Mouse (Mus musculus) cerebellum, adult 18-20 months (tissue): ENCODE results near the gene Elf3.
"Not testable (repeated sequence)": the region's sequence is repeated elsewhere in the genome, so short reads cannot be mapped to it uniquely, and the experiment has no call there.

Experiments used
- DNase-seq, 2 experiments: peaks; one replicate each; pipeline ENCODE4 v3.0.0; 2021

Elf3 gene

DNA sequence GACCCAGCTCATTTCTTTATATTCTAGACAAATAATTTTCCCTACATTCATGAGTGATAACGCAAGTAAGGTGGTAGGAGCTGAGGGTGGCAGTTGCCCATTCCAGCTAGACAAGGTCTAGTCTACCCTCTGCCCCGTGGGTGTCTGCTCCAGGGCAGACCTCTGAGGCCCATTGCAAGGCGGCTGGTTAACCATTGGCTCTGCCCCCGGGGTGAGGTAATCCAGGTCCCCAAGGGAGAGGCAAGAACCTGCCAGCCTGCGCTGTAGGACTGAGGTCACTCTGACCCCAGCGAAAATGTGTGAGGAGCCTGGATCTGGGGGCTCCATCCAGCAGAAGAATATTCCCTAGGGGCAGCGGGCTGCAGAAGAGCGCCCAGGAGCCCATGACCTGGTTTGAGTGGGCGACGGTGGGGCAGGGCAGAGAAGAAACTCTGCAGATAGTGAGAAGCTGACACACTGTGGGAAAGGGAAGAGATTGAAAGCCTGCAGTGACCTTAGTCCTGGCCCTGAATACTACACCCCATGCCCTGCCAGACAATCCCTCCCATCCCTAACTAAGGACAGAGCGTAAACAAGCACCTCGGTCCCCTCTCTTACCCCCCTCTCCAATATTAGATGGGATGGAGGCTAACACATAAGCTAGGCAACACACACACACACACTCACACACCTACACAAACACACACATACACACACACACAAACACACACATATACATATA, 21.1 kb downstream of the Elf3 start:
- DNase-seq, result no peak

DNA sequence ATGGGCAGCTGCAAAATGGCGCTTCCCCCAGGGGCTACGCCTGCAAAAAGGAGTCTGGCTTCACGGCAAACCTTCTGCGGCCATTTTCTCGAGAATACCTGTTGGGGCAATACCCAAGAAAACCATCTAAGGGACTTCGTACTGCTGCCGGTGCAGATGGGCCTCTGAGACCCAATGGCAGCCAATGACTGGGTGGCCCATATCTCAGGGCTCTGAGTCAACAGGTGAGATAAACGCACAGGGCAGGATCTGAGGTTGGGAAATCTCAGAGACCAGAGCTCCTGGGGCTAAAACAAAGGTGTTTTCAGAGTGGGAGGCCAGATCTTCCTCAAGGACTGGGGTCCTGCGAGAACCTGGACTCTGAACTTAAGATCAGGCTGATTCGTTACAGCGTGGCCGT, 23.6 kb downstream of the Elf3 start:
- DNase-seq, result no peak

GRCm38 (mm10) chr1:135233961-135234360, 24.4 kb downstream of the Elf3 start:
- DNase-seq, result no peak

DNA sequence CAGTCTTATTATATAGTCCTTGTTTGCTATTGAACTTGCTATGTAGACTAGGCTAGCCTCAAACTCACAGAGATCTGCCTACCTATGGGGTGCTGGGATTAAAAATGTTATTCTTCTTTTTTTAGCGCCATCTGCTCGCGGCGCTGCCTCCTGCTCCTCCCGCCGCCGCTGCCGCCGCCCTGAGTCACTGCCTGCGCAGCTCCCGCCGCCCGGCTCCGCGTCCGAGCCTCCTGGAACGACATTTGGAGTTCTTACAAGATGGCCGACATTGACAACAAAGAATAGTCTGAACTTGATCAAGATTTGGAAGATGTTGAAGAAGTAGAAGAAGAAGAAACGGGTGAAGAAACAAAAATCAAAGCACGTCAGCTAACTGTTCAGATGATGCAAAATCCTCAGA, 26.5 kb downstream of the Elf3 start:
- DNase-seq, result not testable (repeated sequence)

DNA sequence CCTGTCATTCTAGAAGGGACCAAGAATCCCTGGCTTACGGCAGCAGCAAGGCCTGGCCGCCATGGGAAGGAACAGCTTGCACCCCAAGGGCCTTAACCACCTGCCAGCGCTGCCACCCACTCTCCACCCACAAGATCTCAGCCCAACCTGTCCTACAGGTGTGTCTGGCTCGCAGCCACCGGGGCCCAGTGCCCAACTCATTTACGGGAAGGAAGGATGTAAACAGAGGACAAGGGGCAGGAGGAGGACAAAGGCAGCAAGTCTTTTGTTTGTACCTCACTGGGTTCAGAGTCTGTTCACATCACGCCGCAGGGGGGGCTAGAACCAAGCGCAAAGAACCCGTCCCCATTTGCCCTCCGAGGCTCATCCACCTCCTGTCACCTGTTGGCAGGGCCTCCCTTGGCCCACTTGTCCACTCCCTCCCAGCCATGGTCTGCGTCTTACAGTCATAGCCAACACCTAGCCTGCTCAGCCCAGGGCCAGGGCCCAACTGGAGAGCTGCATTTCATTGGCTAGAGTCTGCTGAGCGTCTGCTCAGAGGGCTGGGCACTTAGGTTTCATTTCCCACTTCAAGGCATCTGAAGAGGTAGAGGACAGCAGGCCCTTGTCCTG, 30.9 kb downstream of the Elf3 start:
- DNase-seq, result peak; percentile 18 to 40

- DNase-seq, result no peak
These were observed 33.3 kb downstream of the Elf3 start for GRCm38 (mm10) chr1:135224981-135225604.

DNA sequence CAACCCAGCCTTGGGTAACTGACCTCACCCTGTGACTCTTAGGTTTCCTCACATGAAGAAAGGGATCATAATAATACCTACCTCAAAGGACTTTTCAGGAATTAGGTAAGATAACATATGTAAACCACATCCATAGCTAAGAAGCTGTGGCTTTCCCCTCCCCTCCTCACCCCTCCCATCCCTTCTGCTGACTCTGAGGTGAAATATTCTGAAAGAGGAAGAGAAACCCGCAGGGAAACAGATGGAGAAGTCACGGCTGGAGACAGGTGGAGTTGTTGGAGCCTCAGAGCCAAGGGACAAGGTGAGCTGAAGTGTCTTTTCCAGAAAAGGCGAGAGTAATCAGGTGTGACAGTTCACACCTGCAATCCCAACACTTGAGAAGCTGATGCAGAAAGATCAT, 34.2 kb downstream of the Elf3 start:
- DNase-seq, result peak in 1 of 2 experiments; percentile 27

- DNase-seq, result no peak
These were observed 40.6 kb downstream of the Elf3 start for GRCm38 (mm10) chr1:135217607-135218233.

DNA sequence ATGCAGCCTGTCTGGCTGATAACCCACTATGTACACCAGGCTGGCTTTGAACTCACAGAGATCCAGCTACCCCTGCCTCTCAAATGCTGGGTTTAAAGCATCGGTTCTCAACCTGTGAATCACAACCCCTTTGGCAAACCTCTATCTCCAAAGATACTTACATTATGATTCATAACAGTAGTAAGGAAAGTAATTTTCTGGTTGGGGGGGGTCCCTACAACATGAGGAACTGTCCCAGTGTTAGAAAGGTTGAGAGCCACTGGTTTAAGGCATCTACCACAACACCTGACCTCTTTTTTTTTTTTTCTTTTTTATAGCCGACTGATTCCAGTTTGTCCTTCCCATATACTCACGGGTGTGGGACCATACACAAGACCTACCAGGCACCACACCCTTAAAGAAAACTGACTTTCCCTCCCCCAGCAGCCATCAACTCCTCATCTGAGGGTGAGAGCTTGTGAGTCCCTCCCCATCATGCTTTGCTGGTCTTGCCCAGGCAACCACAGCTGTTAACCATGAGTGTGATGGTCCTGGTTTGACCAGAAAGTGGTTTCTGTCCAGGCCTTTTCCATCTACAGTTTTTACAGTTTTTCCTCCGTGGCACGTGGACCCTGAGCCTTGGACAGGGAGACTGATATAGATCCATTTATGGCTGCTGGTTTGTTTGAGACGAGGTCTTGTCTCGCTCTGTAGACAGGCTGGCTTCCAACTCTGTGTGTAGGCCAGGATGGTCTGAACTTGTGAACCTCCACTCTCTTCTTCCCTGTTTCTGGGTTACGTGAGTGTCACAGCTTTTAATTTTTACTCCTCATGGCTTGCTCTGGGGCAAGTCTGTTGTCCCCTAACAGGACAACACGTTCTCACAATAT, 44.4 kb downstream of the Elf3 start:
- no peak for DNase-seq

GRCm38 (mm10) chr1:135210421-135210820, 47.9 kb downstream of the Elf3 start:
- no peak for DNase-seq

DNA sequence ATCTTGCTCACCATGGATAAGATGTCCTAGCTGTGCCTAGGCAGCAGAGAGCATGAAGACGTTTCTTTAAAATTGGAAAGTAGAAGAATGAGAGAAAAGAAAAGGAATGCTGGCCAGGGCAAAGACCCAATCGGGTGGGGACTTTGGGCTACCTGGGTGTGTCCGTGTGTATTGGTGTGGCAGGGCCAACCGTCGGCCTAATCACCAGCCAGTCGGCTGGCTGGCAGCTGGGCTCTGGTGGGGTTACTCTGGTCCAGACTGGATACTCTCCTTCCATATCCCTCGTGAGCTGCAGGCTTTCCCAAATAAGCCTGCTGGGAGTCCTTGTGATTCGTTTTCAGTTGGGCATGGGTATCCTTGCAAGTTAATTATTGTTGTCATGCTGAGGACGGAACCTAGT, 49.7 kb downstream of the Elf3 start:
- DNase-seq, result no peak

GRCm38 (mm10) chr1:135206586-135207339, 51.6 kb downstream of the Elf3 start:
- no peak for DNase-seq

GRCm38 (mm10) chr1:135205257-135205656, 53.1 kb downstream of the Elf3 start:
- DNase-seq, result no peak

DNA sequence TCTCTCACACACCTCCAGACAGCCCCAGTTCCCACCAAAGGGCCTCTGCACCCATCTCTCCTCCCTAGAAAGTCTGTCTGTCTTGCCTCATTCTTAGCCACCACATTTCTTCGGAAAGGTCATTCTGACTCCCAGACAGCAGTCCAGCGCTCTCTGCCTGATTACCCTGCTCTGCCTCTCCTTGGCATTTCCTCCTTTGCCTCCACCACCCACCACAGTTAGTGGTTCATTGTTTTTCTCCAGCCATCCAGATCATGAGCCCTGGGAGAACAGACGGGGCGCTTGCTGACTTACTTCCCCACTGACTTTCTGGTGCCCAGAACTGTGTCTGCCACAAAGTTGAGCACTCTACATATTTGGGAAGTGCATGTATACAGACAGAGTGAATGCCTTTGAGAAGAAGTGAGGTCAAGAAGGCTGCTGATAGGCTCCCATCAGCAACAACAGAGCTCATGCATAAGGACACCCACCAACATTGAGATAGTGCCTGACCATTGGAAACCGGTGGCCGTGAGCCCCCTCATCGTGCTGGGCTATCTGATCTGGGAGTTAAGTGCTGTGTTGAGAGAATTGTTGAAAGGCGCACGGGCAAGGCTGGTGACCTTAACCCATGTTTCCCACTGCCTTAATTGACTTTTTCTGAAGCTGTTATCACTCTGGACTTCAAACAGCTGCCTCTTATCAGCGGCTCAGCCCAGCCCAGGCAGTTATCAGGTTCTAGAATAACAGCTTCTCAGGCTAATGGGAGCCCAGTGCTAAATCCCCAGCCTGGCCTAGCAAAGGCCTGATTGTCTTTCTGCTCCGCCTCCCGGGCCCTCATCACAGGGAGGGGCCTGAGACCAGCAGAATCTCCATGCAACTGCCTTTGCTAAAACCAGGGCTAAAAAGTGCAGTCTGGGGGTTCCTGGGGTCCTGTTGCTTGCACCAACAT, 53.9 kb downstream of the Elf3 start:
- DNase-seq, result no peak
